Comparison of ENCODE assay signal across 43 mouse cellular contexts in the genomic region with DNA sequence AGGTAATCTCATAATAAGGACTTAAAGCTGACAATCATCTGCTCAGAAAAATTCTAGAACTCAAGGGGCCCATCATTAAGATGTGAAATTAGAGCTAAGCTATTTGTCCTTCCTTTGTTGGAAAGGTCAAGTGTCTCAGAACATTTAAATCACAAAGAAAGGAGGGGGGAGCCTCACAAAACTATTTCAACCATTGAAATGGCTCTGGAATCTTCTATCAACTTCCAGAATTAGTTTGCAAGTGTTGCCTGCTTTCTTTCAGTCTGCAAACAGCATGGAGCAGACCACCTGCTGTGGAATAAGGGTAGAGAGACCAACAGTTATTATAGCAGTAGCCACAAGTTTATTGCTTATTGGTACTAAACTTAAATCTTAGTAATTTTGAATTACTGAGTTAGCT. TPM values are rescaled to one million over a fixed set of nuclear protein-coding genes. Genes with fewer than 3 reads are reported as not detected.
"Had no signal": no experiment of that assay in that cellular context is flagged by ENCODE, and none has a peak within 500 bp of the region (broad histone marks: within the 10 kb centered on the region; RNA-seq: fewer than 3 reads in every experiment).

No protein-coding gene starts in this region.

- H3K27ac ChIP-seq: heart, embryonic 13.5 days; heart, embryonic 15.5 days; hindbrain, embryonic 10.5 days; hindbrain, embryonic 12.5 days; hindbrain, embryonic 13.5 days; hindbrain, embryonic 14.5 days; hindbrain, embryonic 15.5 days; hindbrain, postnatal 0 days; intestine, embryonic 15.5 days; kidney, embryonic 15.5 days; kidney, postnatal 0 days; layer of hippocampus, adult 2 months; left cerebral cortex, adult 2 months had no signal

- H3K27me3 ChIP-seq: heart, embryonic 12.5 days; heart, embryonic 13.5 days; heart, embryonic 15.5 days; hindbrain, embryonic 12.5 days; hindbrain, embryonic 13.5 days; hindbrain, embryonic 15.5 days; intestine, embryonic 15.5 days; kidney, embryonic 15.5 days had no signal

- DNase-seq: heart, postnatal 10 days; heart, postnatal 14 days; heart, postnatal 36 days; heart, postnatal 4 days; kidney, adult 11 months; kidney, adult 18-20 months; kidney, adult 2 months; kidney, adult 8-10 months; kidney, adult 9 months; kidney, postnatal 10 days; kidney, postnatal 14 days; kidney, postnatal 25 days; kidney, postnatal 36 days; kidney, postnatal 4 days; layer of hippocampus, adult 9-11 months; layer of hippocampus, postnatal 36 days had no signal

- H3K9me3 ChIP-seq: heart, embryonic 15.5 days; hindbrain, embryonic 12.5 days; hindbrain, embryonic 13.5 days; intestine, embryonic 15.5 days; kidney, embryonic 15.5 days had no signal

- H3K36me3 ChIP-seq: heart, embryonic 12.5 days; heart, embryonic 13.5 days; heart, embryonic 15.5 days; hindbrain, embryonic 10.5 days; hindbrain, embryonic 12.5 days; hindbrain, embryonic 13.5 days; hindbrain, embryonic 15.5 days; intestine, embryonic 15.5 days; kidney, embryonic 15.5 days had no signal

- H3K4me1 ChIP-seq: heart, embryonic 12.5 days; heart, embryonic 13.5 days; heart, embryonic 15.5 days; hindbrain, embryonic 10.5 days; hindbrain, embryonic 12.5 days; hindbrain, embryonic 13.5 days; hindbrain, embryonic 15.5 days; intestine, embryonic 15.5 days; kidney, embryonic 15.5 days had no signal

- H3K4me3 ChIP-seq: heart, embryonic 12.5 days; heart, embryonic 13.5 days; heart, embryonic 15.5 days; hindbrain, embryonic 10.5 days; hindbrain, embryonic 12.5 days; hindbrain, embryonic 13.5 days; hindbrain, embryonic 15.5 days; intestine, embryonic 15.5 days; kidney, embryonic 15.5 days; layer of hippocampus, adult 2 months; left cerebral cortex, adult 2 months had no signal

RNA-seq across cellular contexts. Expression of a gene that starts 22.4 kb away (rescaled TPM):
- polyA plus RNA-seq: heart, embryonic 11.5 days; heart, embryonic 12.5 days; heart, embryonic 13.5 days; heart, embryonic 14.5 days; heart, embryonic 15.5 days; heart, embryonic 16.5 days; heart, postnatal 0 days; hindbrain, embryonic 10.5 days; hindbrain, embryonic 11.5 days; hindbrain, embryonic 12.5 days; hindbrain, embryonic 13.5 days; hindbrain, embryonic 14.5 days; hindbrain, embryonic 15.5 days; hindbrain, embryonic 16.5 days; hindbrain, postnatal 0 days; inflammation-experienced regulatory T-cells, adult 6 months; intestine, embryonic 14.5 days; intestine, embryonic 15.5 days; intestine, embryonic 16.5 days; intestine, postnatal 0 days; kidney, adult 2 months; kidney, embryonic 14.5 days; kidney, embryonic 15.5 days; kidney, embryonic 16.5 days; kidney, postnatal 0 days; large intestine, adult 2 months had no signal

RNA-seq across cellular contexts. Expression of a gene that starts 50.1 kb away (rescaled TPM):
- polyA plus RNA-seq: heart, embryonic 11.5 days; heart, embryonic 12.5 days; heart, embryonic 13.5 days; heart, embryonic 14.5 days; heart, embryonic 15.5 days; heart, embryonic 16.5 days; heart, postnatal 0 days; hindbrain, embryonic 10.5 days; hindbrain, embryonic 11.5 days; hindbrain, embryonic 12.5 days; hindbrain, embryonic 13.5 days; hindbrain, embryonic 14.5 days; hindbrain, embryonic 15.5 days; hindbrain, embryonic 16.5 days; hindbrain, postnatal 0 days; inflammation-experienced regulatory T-cells, adult 6 months; intestine, embryonic 14.5 days; intestine, embryonic 15.5 days; intestine, embryonic 16.5 days; intestine, postnatal 0 days; kidney, adult 2 months; kidney, embryonic 14.5 days; kidney, embryonic 15.5 days; kidney, embryonic 16.5 days; kidney, postnatal 0 days; large intestine, adult 2 months had no signal
